Mouse (Mus musculus) thymus, postnatal 10 days (tissue): ENCODE data around the gene Spout1.

ENCODE experiments used
- DNase-seq, 2 experiments: peaks; one replicate each; pipeline ENCODE4 v3.0.0; 2021; ENCODE audit warnings: low spot score in 2 of 2

Gene Spout1

GRCm38 (mm10) chr2:30130156-30130555 lies 48.1 kb downstream of the Spout1 start:
- DNase-seq: no peak

- peak in 1 of 2 experiments; percentile 40 for DNase-seq
Observed at GRCm38 (mm10) chr2:30128789-30129188, 49.5 kb downstream of the Spout1 start.

GRCm38 (mm10) chr2:30124472-30125274 lies 53.6 kb downstream of the Spout1 start, which contains the start of gene Zer1:
Zer1 (minus strand) TSS chr2:30124585.
- DNase-seq: peak; percentile 89 to 90

GRCm38 (mm10) chr2:30123729-30124471 lies 54.4 kb downstream of the Spout1 start:
- DNase-seq: no peak
